Mouse (Mus musculus): ENCODE data around the gene Try10. TPM values are rescaled to one million over a fixed set of nuclear protein-coding genes. Genes with fewer than 3 reads are reported as not detected.
"Not testable (repeated sequence)": the region's sequence is repeated elsewhere in the genome, so short reads cannot be mapped to it uniquely, and the experiment has no call there.

The Try10 gene
- 194 and 223 TPM in 2 replicates for polyA plus RNA-seq (2015; fragmentation: Nextera tagmentation; extraction: Ambion mirVana)

DNA sequence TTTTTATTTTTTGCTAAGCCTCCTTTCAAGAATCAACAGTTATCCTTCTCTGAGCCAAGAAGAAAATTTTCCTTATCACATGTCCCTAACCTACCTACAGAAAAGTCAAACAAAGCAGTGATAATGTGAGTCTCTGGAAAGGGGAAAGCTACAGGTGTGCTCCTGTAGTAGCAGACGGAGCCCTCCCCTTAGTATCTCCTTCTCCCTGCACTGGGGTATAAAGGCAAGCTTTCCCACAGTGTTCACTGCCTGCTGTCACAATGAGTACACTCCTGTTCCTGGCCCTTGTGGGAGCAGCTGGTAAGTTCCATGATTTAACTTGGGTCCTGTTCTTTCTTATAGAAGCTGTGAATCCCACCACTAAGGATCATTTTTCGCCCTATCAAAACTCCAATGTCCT is at the start of gene Try10:
Gene Try10, plus strand, starts transcription at position 174 of the 400 bp plus-strand sequence.
- no peak for ATAC-seq
- H3K4me3 ChIP-seq (ENCODE audit: low read length): no peak within 1 kb of the TSS

DNA sequence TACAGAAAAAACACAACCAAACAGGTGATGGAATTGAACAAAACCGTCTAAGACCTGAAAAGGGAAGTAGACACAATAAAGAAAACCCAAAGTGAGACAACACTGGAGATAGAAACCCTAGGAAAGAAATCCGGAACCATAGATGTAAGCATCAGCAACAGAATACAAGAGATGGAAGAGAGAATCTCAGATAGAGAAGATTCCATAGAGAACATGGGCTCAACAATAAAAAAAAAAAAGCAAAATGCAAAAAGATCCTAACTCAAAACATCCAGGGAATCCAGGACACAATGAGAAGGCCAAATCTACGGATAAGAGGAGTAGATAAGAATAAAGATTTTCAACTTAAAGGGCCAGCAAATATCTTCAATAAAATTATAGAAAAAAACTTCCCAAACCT is 37.2 kb upstream of the Try10 start, which contains the start of gene Try5:
Gene Try5, minus strand, starts transcription at position 101 of the 400 bp plus-strand sequence.
- not testable (repeated sequence) for ATAC-seq

More for the DNA sequence above, at the start of gene Try10:
- no peaks in the 10 kb centered on the region for H3K27me3 ChIP-seq (replicated peaks; ENCODE audit: control insufficient read depth, insufficient read depth, low read length)
- no peaks in the 10 kb centered on the region for H3K4me1 ChIP-seq (ENCODE audit: control insufficient read depth, insufficient read depth, low read length)
- no peaks in the 10 kb centered on the region for H3K36me3 ChIP-seq (ENCODE audit: control insufficient read depth, insufficient read depth, low read length)
- H3K4me2 ChIP-seq (ENCODE audit: low read depth, low read length): no peak within 1 kb of the TSS
- no peak within 1 kb of the TSS for H3K27ac ChIP-seq (ENCODE audit: low read length)
- H3K9me3 ChIP-seq (ENCODE audit: control insufficient read depth, low read length): no peaks in the 10 kb centered on the region
- 77% methylated on average over 2 of the region's 2 CpGs for WGBS
- H3K9ac ChIP-seq (ENCODE audit: low read depth, low read length): no peak within 1 kb of the TSS

GRCm38 (mm10) chr6:41373772-41374171 is 19.9 kb downstream of the Try10 start:
- ATAC-seq; H3K27me3 ChIP-seq (replicated peaks; ENCODE audit: control insufficient read depth, insufficient read depth, low read length); H3K9ac ChIP-seq (ENCODE audit: low read depth, low read length); H3K36me3 ChIP-seq (ENCODE audit: control insufficient read depth, insufficient read depth, low read length); H3K27ac ChIP-seq (ENCODE audit: low read length); H3K4me1 ChIP-seq (ENCODE audit: control insufficient read depth, insufficient read depth, low read length); H3K9me3 ChIP-seq (ENCODE audit: control insufficient read depth, low read length); H3K4me3 ChIP-seq (ENCODE audit: low read length); H3K4me2 ChIP-seq (ENCODE audit: low read depth, low read length): not testable (repeated sequence)
- WGBS: 100% methylated on average over 1 of the region's 2 CpGs

More for the DNA sequence above, 37.2 kb upstream of the Try10 start, which contains the start of gene Try5:
- not testable (repeated sequence) for H3K27me3 ChIP-seq (replicated peaks; ENCODE audit: control insufficient read depth, insufficient read depth, low read length); H3K4me3 ChIP-seq (ENCODE audit: low read length); H3K4me1 ChIP-seq (ENCODE audit: control insufficient read depth, insufficient read depth, low read length); H3K36me3 ChIP-seq (ENCODE audit: control insufficient read depth, insufficient read depth, low read length); H3K4me2 ChIP-seq (ENCODE audit: low read depth, low read length); H3K27ac ChIP-seq (ENCODE audit: low read length); H3K9me3 ChIP-seq (ENCODE audit: control insufficient read depth, low read length); H3K9ac ChIP-seq (ENCODE audit: low read depth, low read length)
- 68% methylated on average over 3 of the region's 3 CpGs for WGBS

GRCm38 (mm10) chr6:41377578-41377977 is 23.7 kb downstream of the Try10 start, which contains the start of gene Prss3:
Prss3 (minus strand) TSS chr6:41377678.
- ATAC-seq; H3K36me3 ChIP-seq (ENCODE audit: control insufficient read depth, insufficient read depth, low read length); H3K4me3 ChIP-seq (ENCODE audit: low read length); H3K27ac ChIP-seq (ENCODE audit: low read length); H3K4me1 ChIP-seq (ENCODE audit: control insufficient read depth, insufficient read depth, low read length); H3K9ac ChIP-seq (ENCODE audit: low read depth, low read length); H3K9me3 ChIP-seq (ENCODE audit: control insufficient read depth, low read length); H3K4me2 ChIP-seq (ENCODE audit: low read depth, low read length); H3K27me3 ChIP-seq (replicated peaks; ENCODE audit: control insufficient read depth, insufficient read depth, low read length): not testable (repeated sequence)

DNA sequence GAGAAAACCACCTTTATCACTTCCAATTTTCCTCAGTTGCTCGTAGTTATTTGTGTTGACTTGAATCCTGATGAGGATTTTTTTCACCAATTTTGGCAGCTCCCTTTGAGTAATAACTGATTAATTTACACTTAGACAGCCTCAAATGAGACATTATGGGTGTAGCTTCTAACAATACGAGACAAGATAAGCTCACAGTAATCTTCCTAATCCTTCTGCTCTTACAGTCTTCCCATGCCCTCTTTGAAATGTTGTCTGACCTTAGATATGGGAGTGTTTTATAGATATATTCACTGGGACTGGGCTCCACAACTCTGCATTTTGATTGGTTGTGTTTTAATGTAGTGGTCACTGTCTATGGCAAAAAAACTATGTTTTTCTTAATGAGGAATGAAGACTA is 32.9 kb downstream of the Try10 start:
- Histone ChIP-seq H3K27ac (ENCODE audit: low read length) (no peak overlapping the region), H3K9ac (ENCODE audit: low read depth, low read length) (no peak overlapping the region), H3K36me3 (ENCODE audit: control insufficient read depth, insufficient read depth, low read length) (no peaks in the 10 kb centered on the region), H3K4me1 (ENCODE audit: control insufficient read depth, insufficient read depth, low read length) (no peaks in the 10 kb centered on the region), H3K4me2 (ENCODE audit: low read depth, low read length) (no peak overlapping the region), H3K4me3 (ENCODE audit: low read length) (no peak overlapping the region), H3K9me3 (ENCODE audit: control insufficient read depth, low read length) (no peaks in the 10 kb centered on the region), H3K27me3 (replicated peaks; ENCODE audit: control insufficient read depth, insufficient read depth, low read length) (no peaks in the 10 kb centered on the region)
- ATAC-seq: no peak
- 67% methylated on average over 2 of the region's 2 CpGs for WGBS

DNA sequence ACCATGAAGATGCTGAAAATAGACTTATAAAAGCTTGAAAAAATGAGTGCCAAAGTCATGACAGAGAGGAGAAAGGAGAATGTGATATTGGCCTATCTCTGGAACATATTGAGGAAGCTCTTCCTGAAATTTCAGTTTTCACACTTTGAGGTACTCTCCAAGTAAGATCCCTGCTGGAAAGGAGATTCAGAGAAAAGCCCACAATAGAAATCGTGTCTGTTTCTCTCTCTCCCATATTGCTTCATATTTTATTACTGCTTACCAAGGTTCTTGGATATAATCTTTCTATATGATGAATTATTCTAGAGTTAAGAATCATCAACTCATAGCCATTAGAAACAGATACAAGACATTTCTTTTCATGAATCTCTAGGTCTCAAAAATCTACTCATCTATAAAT is 37.7 kb downstream of the Try10 start:
- 62% methylated on average over 1 of the region's 1 CpGs for WGBS
- not testable (repeated sequence) for H3K9me3 ChIP-seq (ENCODE audit: control insufficient read depth, low read length); H3K27me3 ChIP-seq (replicated peaks; ENCODE audit: control insufficient read depth, insufficient read depth, low read length); H3K4me1 ChIP-seq (ENCODE audit: control insufficient read depth, insufficient read depth, low read length); H3K9ac ChIP-seq (ENCODE audit: low read depth, low read length); H3K4me2 ChIP-seq (ENCODE audit: low read depth, low read length); H3K4me3 ChIP-seq (ENCODE audit: low read length); ATAC-seq; H3K36me3 ChIP-seq (ENCODE audit: control insufficient read depth, insufficient read depth, low read length); H3K27ac ChIP-seq (ENCODE audit: low read length)

DNA sequence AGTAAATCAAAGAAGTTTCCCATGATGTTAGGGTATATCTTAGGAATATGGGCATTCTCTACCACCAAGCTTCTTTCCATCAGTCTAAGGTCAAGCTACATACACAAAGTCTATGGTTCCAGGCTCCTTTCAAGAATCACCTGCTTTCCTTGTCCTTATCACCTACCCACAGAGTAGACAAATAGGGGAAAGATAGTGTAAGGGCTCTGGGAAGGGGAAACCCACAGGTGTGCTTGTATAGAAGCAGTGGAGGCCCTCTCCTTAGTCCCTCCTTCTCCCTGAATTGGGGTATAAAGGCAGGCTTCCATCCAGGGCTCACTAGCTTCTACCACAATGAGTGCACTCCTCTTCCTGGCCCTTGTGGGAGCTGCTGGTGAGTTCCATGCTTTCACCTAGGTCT is 38.2 kb downstream of the Try10 start, which contains the start of gene Gm5771:
Gene Gm5771, plus strand, starts transcription at position 301 of the 400 bp plus-strand sequence.
- not testable (repeated sequence) for H3K4me2 ChIP-seq (ENCODE audit: low read depth, low read length); H3K9me3 ChIP-seq (ENCODE audit: control insufficient read depth, low read length); H3K27ac ChIP-seq (ENCODE audit: low read length); ATAC-seq; H3K4me3 ChIP-seq (ENCODE audit: low read length); H3K36me3 ChIP-seq (ENCODE audit: control insufficient read depth, insufficient read depth, low read length); H3K4me1 ChIP-seq (ENCODE audit: control insufficient read depth, insufficient read depth, low read length); H3K9ac ChIP-seq (ENCODE audit: low read depth, low read length); H3K27me3 ChIP-seq (replicated peaks; ENCODE audit: control insufficient read depth, insufficient read depth, low read length)

Other genes starting within 250 kb of the Try10 start
- gene Try4, start 51.8 kb upstream of the Try10 start, polyA plus RNA-seq (2015; fragmentation: Nextera tagmentation; extraction: Ambion mirVana): 30.3 and 58.1 TPM in 2 replicates
- 132 and 195 TPM in 2 replicates for gene Try5, start 37.3 kb upstream of the Try10 start, polyA plus RNA-seq (2015; fragmentation: Nextera tagmentation; extraction: Ambion mirVana)
- 87.7 and 123 TPM in 2 replicates for gene Prss3, start 23.6 kb downstream of the Try10 start, polyA plus RNA-seq (2015; fragmentation: Nextera tagmentation; extraction: Ambion mirVana)
- 98.0 and 153 TPM in 2 replicates for gene Gm5771, start 38.3 kb downstream of the Try10 start, polyA plus RNA-seq (2015; fragmentation: Nextera tagmentation; extraction: Ambion mirVana)
- gene Gm10334, start 92.0 kb downstream of the Try10 start, polyA plus RNA-seq (2015; fragmentation: Nextera tagmentation; extraction: Ambion mirVana): 63.0 and 104 TPM in 2 replicates
- gene Prss1, start 104.8 kb downstream of the Try10 start, polyA plus RNA-seq (2015; fragmentation: Nextera tagmentation; extraction: Ambion mirVana): 314 and 441 TPM in 2 replicates
- gene Prss2, start 167.7 kb downstream of the Try10 start, polyA plus RNA-seq (2015; fragmentation: Nextera tagmentation; extraction: Ambion mirVana): 141 and 217 TPM in 2 replicates

Measured in intestine, embryonic 16.5 days (tissue).